Mouse (Mus musculus) spleen, postnatal 0 days (tissue): ENCODE data around the gene Pbx2. TPM values are rescaled to one million over a fixed set of nuclear protein-coding genes. Genes with fewer than 3 reads are reported as not detected.

ENCODE experiments used
- polyA plus RNA-seq: library from polyadenylated mRNA; unstranded; fragments of >200 nt; fragmentation: Nextera tagmentation; extraction: Ambion mirVana; gene quantifications from 2 replicates; pipeline ENCODE4 v1.2.1, GENCODE M21; 2015

Gene Pbx2
- 7.4 and 9.3 TPM in 2 replicates for polyA plus RNA-seq

GRCm38 (mm10) chr17:34591029-34591993, at the start of gene Pbx2:
Gene Pbx2 (plus strand): TSS chr17:34591266.

GRCm38 (mm10) chr17:34564003-34564421, 27.1 kb upstream of the Pbx2 start, which contains the start of gene Notch4:
Gene Notch4 (plus strand): TSS chr17:34564268.

DNA sequence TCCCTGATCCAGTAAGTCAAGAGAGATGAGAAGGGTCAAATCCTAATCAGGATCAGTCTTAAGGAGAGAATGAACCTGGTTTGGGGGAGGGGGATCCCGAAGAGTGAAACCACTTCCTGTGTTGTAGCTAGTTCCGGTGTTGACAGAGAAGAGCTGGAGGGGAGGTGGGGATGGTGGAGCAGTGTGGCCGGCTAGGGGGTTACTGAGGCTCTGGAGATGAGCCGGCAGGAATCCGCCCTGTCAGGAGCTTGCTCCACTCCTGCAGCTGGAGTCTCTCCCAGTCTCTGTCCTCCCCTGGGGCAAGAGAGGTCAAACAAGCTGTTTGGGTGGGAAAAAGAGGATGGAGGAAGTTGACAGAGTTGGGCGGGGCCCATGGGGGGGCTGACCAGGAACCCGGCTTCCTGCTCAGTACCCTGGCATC, 1.4 kb upstream of the Pbx2 start, which contains the start of gene Gpsm3:
Gene Gpsm3, plus strand, starts transcription at position 126 of the 421 bp plus-strand sequence.

GRCm38 (mm10) chr17:34597566-34598095, 6.6 kb downstream of the Pbx2 start, which contains the start of gene Ager:
Gene Ager (plus strand): TSS chr17:34597862.

DNA sequence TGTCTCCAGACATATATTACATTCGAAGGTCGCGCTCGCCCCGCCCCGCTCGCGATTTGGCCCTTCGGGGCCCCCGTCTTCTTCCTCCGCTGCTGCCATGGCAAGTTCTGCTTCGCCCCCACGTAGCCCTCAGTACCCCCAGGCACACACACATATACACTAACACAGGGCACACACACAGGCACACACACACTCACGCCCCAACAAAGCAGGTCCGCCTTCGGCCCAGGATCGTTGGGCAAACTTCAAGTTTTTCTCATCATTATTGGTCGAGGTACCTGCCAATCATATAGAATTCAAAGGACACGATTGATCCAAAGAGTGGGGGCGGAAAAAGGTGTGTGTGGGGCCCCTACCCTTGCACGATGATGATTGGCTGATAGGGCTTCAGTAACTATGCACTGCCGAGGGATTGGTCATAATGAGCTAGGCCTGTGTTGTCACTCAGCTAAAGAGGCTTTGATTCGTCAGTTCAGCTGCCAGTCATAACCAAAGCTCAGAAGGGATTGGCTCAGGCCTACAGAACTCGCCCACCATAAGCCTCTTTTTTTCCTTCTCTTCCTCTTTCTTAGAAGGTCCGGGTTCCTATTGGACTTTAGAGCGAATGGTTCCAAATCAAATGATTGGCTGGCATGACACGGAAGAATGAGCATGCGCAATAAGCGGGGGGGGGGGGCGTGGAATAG, 12.5 kb downstream of the Pbx2 start, which contains the start of gene Rnf5:
Gene Rnf5, minus strand, starts transcription at position 316 of the 686 bp plus-strand sequence.

GRCm38 (mm10) chr17:34604061-34604508, 13.0 kb downstream of the Pbx2 start, which contains the start of gene Agpat1:
Gene Agpat1 (plus strand): TSS chr17:34604262.

GRCm38 (mm10) chr17:34615871-34616270, 24.8 kb downstream of the Pbx2 start, which contains the start of gene Egfl8:
Gene Egfl8 (minus strand): TSS chr17:34615971.

GRCm38 (mm10) chr17:34627943-34628643, 37.0 kb downstream of the Pbx2 start, which contains the start of gene Ppt2:
Gene Ppt2 (minus strand): TSS chr17:34628510.

GRCm38 (mm10) chr17:34629221-34629751, 38.2 kb downstream of the Pbx2 start, which contains the start of gene Prrt1:
Gene Prrt1 (plus strand): TSS chr17:34629533.

GRCm38 (mm10) chr17:34644608-34645007, 53.5 kb downstream of the Pbx2 start, which contains the start of gene Fkbpl:
Gene Fkbpl (plus strand): TSS chr17:34644764.

Other genes starting within 250 kb of the Pbx2 start
- gene Btnl2, start 236.4 kb upstream of the Pbx2 start, polyA plus RNA-seq: 0.20 and 0.27 TPM in 2 replicates
- gene Btnl1, start 214.1 kb upstream of the Pbx2 start, polyA plus RNA-seq: 0.07 and 0.14 TPM in 2 replicates
- 0.20 and 0.57 TPM in 2 replicates for gene BC051142, start 192.4 kb upstream of the Pbx2 start, polyA plus RNA-seq
- not detected in 2 replicates for gene Btnl4, start 113.9 kb upstream of the Pbx2 start, polyA plus RNA-seq
- gene Btnl6, start 73.9 kb upstream of the Pbx2 start, polyA plus RNA-seq: not detected in 2 replicates
- gene Notch4, start 27.0 kb upstream of the Pbx2 start, polyA plus RNA-seq: 2.3 and 4.1 TPM in 2 replicates
- 43.9 and 63.3 TPM in 2 replicates for gene Gpsm3, start 1.5 kb upstream of the Pbx2 start, polyA plus RNA-seq
- 2.8 and 3.9 TPM in 2 replicates for gene Ager, start 6.6 kb downstream of the Pbx2 start, polyA plus RNA-seq
- 70.9 and 75.6 TPM in 2 replicates for gene Rnf5, start 12.4 kb downstream of the Pbx2 start, polyA plus RNA-seq
- 22.9 and 23.1 TPM in 2 replicates for gene Agpat1, start 13.0 kb downstream of the Pbx2 start, polyA plus RNA-seq
- 2.1 and 2.8 TPM in 2 replicates for gene Egfl8, start 24.7 kb downstream of the Pbx2 start, polyA plus RNA-seq
- 10.5 and 14.2 TPM in 2 replicates for gene Ppt2, start 37.2 kb downstream of the Pbx2 start, polyA plus RNA-seq
- gene Prrt1, start 38.3 kb downstream of the Pbx2 start, polyA plus RNA-seq: 0.11 and 0.19 TPM in 2 replicates
- 6.8 and 8.6 TPM in 2 replicates for gene Fkbpl, start 53.5 kb downstream of the Pbx2 start, polyA plus RNA-seq
- gene Atf6b, start 55.9 kb downstream of the Pbx2 start, polyA plus RNA-seq: 18.6 and 26.1 TPM in 2 replicates
- gene Tnxb, start 79.3 kb downstream of the Pbx2 start, polyA plus RNA-seq: 2.2 and 3.9 TPM in 2 replicates
- 2.7 and 2.8 TPM in 2 replicates for gene C4b, start 152.6 kb downstream of the Pbx2 start, polyA plus RNA-seq
- gene Cyp21a1, start 213.3 kb downstream of the Pbx2 start, polyA plus RNA-seq: not detected in 2 replicates
- gene Stk19, start 245.7 kb downstream of the Pbx2 start, polyA plus RNA-seq: 33.1 and 34.3 TPM in 2 replicates
- 32.9 and 33.7 TPM in 2 replicates for gene Dxo, start 245.8 kb downstream of the Pbx2 start, polyA plus RNA-seq